Mouse (Mus musculus) lung, embryonic 14.5 days (tissue): ENCODE measurements around the gene Ank3. TPM values are rescaled to one million over a fixed set of nuclear protein-coding genes. Genes with fewer than 3 reads are reported as not detected.
A peak's percentile ranks its signal among the peaks of the same experiment; 100 is the strongest.

Experiments
- ATAC-seq: fragments of 200-750 bp; cut with Nextera tagmentation; 2 replicates; pipeline ENCODE4 v1.8.0; 2017; ENCODE audit warnings: mild to moderate bottlenecking, moderate TSS enrichment, moderate library complexity; ENCODE audit not compliant: insufficient read depth
- DNase-seq: peaks from one replicate; pipeline ENCODE4 v3.0.0-alpha.2; 2015
- H3K27ac ChIP-seq: fragments of 300-500 bp; sonication (generic); 2 replicates; pipeline ENCODE4 v1.5.1; 2014; ENCODE audit warnings: low read depth, mild to moderate bottlenecking, moderate library complexity
- H3K27me3 ChIP-seq: fragments of 300-500 bp; sonication (generic); 2 replicates; pipeline ENCODE4 v1.6.1; 2014; ENCODE audit warnings: low read length, control low read depth; ENCODE audit not compliant: insufficient read depth
- H3K36me3 ChIP-seq: fragments of 300-500 bp; sonication (generic); 2 replicates; pipeline ENCODE4 v1.6.1; 2014; ENCODE audit warnings: control low read depth; ENCODE audit not compliant: insufficient read depth
- H3K4me1 ChIP-seq: fragments of 300-500 bp; sonication (generic); 2 replicates; pipeline ENCODE4 v1.6.1; 2014; ENCODE audit warnings: antibody characterized with exemption, control low read depth; ENCODE audit not compliant: insufficient read depth
- H3K4me2 ChIP-seq: fragments of 300-500 bp; sonication (generic); 2 replicates; pipeline ENCODE4 v1.6.1; 2014; ENCODE audit warnings: mild to moderate bottlenecking
- H3K4me3 ChIP-seq: fragments of 300-500 bp; sonication (generic); 2 replicates; pipeline ENCODE4 v1.5.1; 2014; ENCODE audit warnings: low read depth, low read length
- H3K9ac ChIP-seq: fragments of 300-500 bp; sonication (generic); 2 replicates; pipeline ENCODE4 v1.6.1; 2014
- H3K9me3 ChIP-seq: fragments of 300-500 bp; sonication (generic); 2 replicates; pipeline ENCODE4 v1.6.1; 2016; ENCODE audit warnings: low read depth, low read length, control low read depth
- CTCF ChIP-seq: IDR thresholded peaks from 2 replicates; pipeline ENCODE4 v1.5.1; 2016; ENCODE audit warnings: antibody characterized with exemption, low read depth
- WGBS: fragments of 180-500 bp; shearing (Covaris S2); extraction: QIAGEN DNeasy Blood & Tissue Kit; methylation state at CpG from one replicate; pipeline ENCODE4 v1.1.7; 2014; 5-methylcytosine and 5-hydroxymethylcytosine counted together
- polyA plus RNA-seq: library from polyadenylated mRNA; unstranded; fragments of >200 nt; fragmentation: Nextera tagmentation; extraction: Ambion mirVana; gene quantifications from 2 replicates; pipeline ENCODE4 v1.2.1, GENCODE M21; 2014

The Ank3 gene
- polyA plus RNA-seq, 1 experiment from 2014 or later: 16.2 TPM

GRCm38 (mm10) chr10:69545936-69546335 is 147.4 kb downstream of the Ank3 start:
- no peak overlapping the region for H3K9ac ChIP-seq
- no peak overlapping the region for H3K27ac ChIP-seq
- H3K4me1 ChIP-seq: no peaks in the 10 kb centered on the region
- WGBS: 81% methylated on average over 3 of the region's 3 CpGs
- ATAC-seq: no peak
- no peak for TF ChIP-seq CTCF
- no peaks in the 10 kb centered on the region for H3K9me3 ChIP-seq
- no peak overlapping the region for H3K4me2 ChIP-seq
- no peaks in the 10 kb centered on the region for H3K36me3 ChIP-seq
- H3K27me3 ChIP-seq: no peaks in the 10 kb centered on the region
- H3K4me3 ChIP-seq: no peak overlapping the region
- DNase-seq: no peak

- ATAC-seq (no peak), DNase-seq (no peak)
- Histone ChIP-seq H3K4me3 (no peak overlapping the region), H3K36me3 (no peaks in the 10 kb centered on the region), H3K27me3 (no peaks in the 10 kb centered on the region), H3K27ac (no peak overlapping the region), H3K9ac (no peak overlapping the region), H3K9me3 (no peaks in the 10 kb centered on the region), H3K4me1 (no peaks in the 10 kb centered on the region), H3K4me2 (no peak overlapping the region)
- 70% methylated on average over 6 of the region's 6 CpGs for WGBS
- TF ChIP-seq CTCF: no peak
Observed at GRCm38 (mm10) chr10:69546643-69547042, 148.1 kb downstream of the Ank3 start.

GRCm38 (mm10) chr10:69548771-69549170 is 150.2 kb downstream of the Ank3 start:
- DNase-seq: no peak
- no peak for TF ChIP-seq CTCF
- 78% methylated on average over 3 of the region's 3 CpGs for WGBS
- Histone ChIP-seq H3K9ac (no peak overlapping the region), H3K36me3 (no peaks in the 10 kb centered on the region), H3K4me3 (no peak overlapping the region), H3K27me3 (no peaks in the 10 kb centered on the region), H3K27ac (no peak overlapping the region), H3K9me3 (no peaks in the 10 kb centered on the region), H3K4me2 (no peak overlapping the region), H3K4me1 (no peaks in the 10 kb centered on the region)
- no peak for ATAC-seq

- H3K36me3 ChIP-seq: no peaks in the 10 kb centered on the region
- no peaks in the 10 kb centered on the region for H3K27me3 ChIP-seq
- H3K4me2 ChIP-seq: no peak overlapping the region
- H3K9ac ChIP-seq: no peak overlapping the region
- 79% methylated on average over 4 of the region's 4 CpGs for WGBS
- no peak for DNase-seq
- H3K4me3 ChIP-seq: no peak overlapping the region
- no peak for ATAC-seq
- no peak overlapping the region for H3K27ac ChIP-seq
- TF ChIP-seq CTCF: no peak
- H3K4me1 ChIP-seq: no peaks in the 10 kb centered on the region
- no peaks in the 10 kb centered on the region for H3K9me3 ChIP-seq
Observed at GRCm38 (mm10) chr10:69549221-69549620, 150.6 kb downstream of the Ank3 start.

- 41% methylated on average over 4 of the region's 4 CpGs for WGBS
- ATAC-seq: no peak
- no peak overlapping the region for H3K9ac ChIP-seq
- TF ChIP-seq CTCF: no peak
- DNase-seq: no peak
- no peaks in the 10 kb centered on the region for H3K9me3 ChIP-seq
- no peak overlapping the region for H3K4me3 ChIP-seq
- H3K27me3 ChIP-seq: no peaks in the 10 kb centered on the region
- H3K27ac ChIP-seq: no peak overlapping the region
- H3K4me2 ChIP-seq: no peak overlapping the region
- H3K4me1 ChIP-seq: no peaks in the 10 kb centered on the region
- H3K36me3 ChIP-seq: no peaks in the 10 kb centered on the region
Observed at GRCm38 (mm10) chr10:69550824-69551223, 152.3 kb downstream of the Ank3 start.

GRCm38 (mm10) chr10:69553091-69553490 is 154.5 kb downstream of the Ank3 start:
- H3K27ac ChIP-seq: no peak overlapping the region
- H3K9ac ChIP-seq: no peak overlapping the region

GRCm38 (mm10) chr10:69555592-69555991 is 157.0 kb downstream of the Ank3 start:
- 83% methylated on average over 4 of the region's 4 CpGs for WGBS
- H3K4me2 ChIP-seq: no peak overlapping the region
- H3K27me3 ChIP-seq: no peaks in the 10 kb centered on the region
- H3K27ac ChIP-seq: no peak overlapping the region
- no peaks in the 10 kb centered on the region for H3K9me3 ChIP-seq
- no peak overlapping the region for H3K4me3 ChIP-seq
- ATAC-seq (no peak), DNase-seq (no peak)
- no peak overlapping the region for H3K9ac ChIP-seq
- H3K36me3 ChIP-seq: no peaks in the 10 kb centered on the region
- H3K4me1 ChIP-seq: no peaks in the 10 kb centered on the region
- no peak for TF ChIP-seq CTCF

More at GRCm38 (mm10) chr10:69553091-69553490, 154.5 kb downstream of the Ank3 start:
- Histone ChIP-seq H3K4me1 (no peaks in the 10 kb centered on the region), H3K36me3 (no peaks in the 10 kb centered on the region), H3K4me3 (no peak overlapping the region), H3K4me2 (no peak overlapping the region), H3K27me3 (no peaks in the 10 kb centered on the region), H3K9me3 (no peaks in the 10 kb centered on the region)
- TF ChIP-seq CTCF: no peak
- no peak for DNase-seq
- ATAC-seq: no peak
- 23% methylated on average over 1 of the region's 1 CpGs for whole genome bisulfite sequencing

GRCm38 (mm10) chr10:69556278-69556677 is 157.7 kb downstream of the Ank3 start:
- H3K27ac ChIP-seq: no peak overlapping the region
- no peak overlapping the region for H3K4me3 ChIP-seq
- no peak overlapping the region for H3K9ac ChIP-seq
- DNase-seq (peak; percentile 44), ATAC-seq (no peak)
- no peaks in the 10 kb centered on the region for H3K36me3 ChIP-seq
- no peaks in the 10 kb centered on the region for H3K27me3 ChIP-seq
- H3K9me3 ChIP-seq: no peaks in the 10 kb centered on the region
- peak; percentile 66 for TF ChIP-seq CTCF
- 18% methylated on average over 13 of the region's 13 CpGs for WGBS
- no peaks in the 10 kb centered on the region for H3K4me1 ChIP-seq
- H3K4me2 ChIP-seq: no peak overlapping the region
